Mouse (Mus musculus): ENCODE measurements around the gene 4933406M09Rik. TPM values are rescaled to one million over a fixed set of nuclear protein-coding genes. Genes with fewer than 3 reads are reported as not detected.

The 4933406M09Rik gene
- polyA plus RNA-seq, 1 experiment from 2014 or later = not detected

DNA sequence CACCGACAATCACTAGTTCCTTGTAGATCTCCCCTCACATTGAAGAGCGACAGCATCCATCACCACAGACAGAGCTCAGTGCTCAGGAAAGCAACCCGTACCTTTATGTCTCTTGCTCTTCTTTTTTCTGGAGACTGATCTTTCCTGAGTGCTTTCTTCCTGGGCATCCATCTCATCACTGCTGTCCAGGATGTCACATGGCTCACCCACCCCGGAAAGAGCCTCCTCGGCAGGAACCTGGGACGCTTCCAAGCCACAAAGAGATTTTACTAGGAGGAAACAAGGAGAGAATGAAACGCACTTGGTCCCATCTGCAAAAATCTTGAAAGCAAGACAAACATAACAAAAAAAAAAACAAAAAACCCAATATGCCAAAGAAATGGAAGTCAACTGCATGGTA lies 25.1 kb upstream of the 4933406M09Rik start:
- ATAC-seq (ENCODE audit: insufficient read depth) (no peak), DNase-seq (no peak)
- no peaks in the 10 kb centered on the region for H3K27me3 ChIP-seq (ENCODE audit: insufficient read depth, low read length)
- H3K9me3 ChIP-seq (ENCODE audit: low read depth, low read length) = no peaks in the 10 kb centered on the region
- peak overlapping the region; percentile 89 for H3K9ac ChIP-seq
- peak overlapping the region; percentile 94 for H3K4me3 ChIP-seq (ENCODE audit: low read depth, low read length)
- H3K4me1 ChIP-seq (ENCODE audit: insufficient read depth) = peaks cover 6% of the 10 kb centered on the region; the same call in 1 of the 2 replicates
- no peak overlapping the region for H3K27ac ChIP-seq (ENCODE audit: low read depth)
- WGBS = 67% methylated on average over 7 of the region's 7 CpGs
- peak overlapping the region; percentile 81 for H3K4me2 ChIP-seq
- no peak for TF ChIP-seq CTCF (IDR thresholded peaks at IDR 0.05; ENCODE audit: low read depth)
- H3K36me3 ChIP-seq (ENCODE audit: insufficient read depth) = peaks cover 45% of the 10 kb centered on the region

DNA sequence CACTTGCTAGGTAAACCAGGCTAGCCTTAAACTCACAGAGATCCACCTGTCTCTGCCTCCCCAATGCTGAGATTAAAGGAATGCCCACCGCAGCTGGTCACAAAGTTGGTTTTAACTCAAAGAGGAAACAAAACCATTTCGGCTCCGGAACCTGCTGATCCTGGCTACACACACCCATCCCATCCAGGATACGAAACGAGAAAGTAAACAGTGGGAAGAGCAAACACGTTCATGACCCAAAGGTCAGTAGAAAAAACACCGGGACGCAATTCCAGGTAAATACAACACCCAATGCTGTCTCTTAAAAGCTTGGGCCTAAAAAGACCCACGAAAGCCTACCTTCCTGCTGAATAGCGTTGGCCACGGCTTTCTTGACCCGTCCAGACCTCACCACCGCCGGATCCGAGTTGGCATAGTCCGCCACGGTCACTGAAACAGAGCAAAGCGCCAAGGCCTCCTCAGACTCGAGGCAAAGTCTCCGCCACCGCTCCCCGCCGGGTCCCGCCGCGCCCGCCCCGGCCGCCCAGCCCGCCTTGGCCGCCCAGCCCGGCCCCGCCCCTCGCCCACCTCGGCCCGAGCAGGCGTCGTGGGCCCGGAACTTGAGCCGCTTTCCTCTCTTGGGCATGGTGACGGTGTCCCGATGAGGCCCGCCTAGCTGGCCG lies 24.4 kb upstream of the 4933406M09Rik start:
- peak overlapping the region; percentile 83 for H3K27ac ChIP-seq (ENCODE audit: low read depth)
- ATAC-seq (ENCODE audit: insufficient read depth) (peak; percentile 83), DNase-seq (no peak)
- peak overlapping the region; percentile 81 for H3K4me2 ChIP-seq
- H3K36me3 ChIP-seq (ENCODE audit: insufficient read depth) = peaks cover 38% of the 10 kb centered on the region
- H3K4me3 ChIP-seq (ENCODE audit: low read depth, low read length) = peak overlapping the region; percentile 94
- no peaks in the 10 kb centered on the region for H3K9me3 ChIP-seq (ENCODE audit: low read depth, low read length)
- TF ChIP-seq CTCF (IDR thresholded peaks at IDR 0.05; ENCODE audit: low read depth) = no peak
- peaks cover 6% of the 10 kb centered on the region; the same call in 1 of the 2 replicates for H3K4me1 ChIP-seq (ENCODE audit: insufficient read depth)
- H3K27me3 ChIP-seq (ENCODE audit: insufficient read depth, low read length) = no peaks in the 10 kb centered on the region
- WGBS = 3% methylated on average over 44 of the region's 44 CpGs
- H3K9ac ChIP-seq = peak overlapping the region; percentile 89

DNA sequence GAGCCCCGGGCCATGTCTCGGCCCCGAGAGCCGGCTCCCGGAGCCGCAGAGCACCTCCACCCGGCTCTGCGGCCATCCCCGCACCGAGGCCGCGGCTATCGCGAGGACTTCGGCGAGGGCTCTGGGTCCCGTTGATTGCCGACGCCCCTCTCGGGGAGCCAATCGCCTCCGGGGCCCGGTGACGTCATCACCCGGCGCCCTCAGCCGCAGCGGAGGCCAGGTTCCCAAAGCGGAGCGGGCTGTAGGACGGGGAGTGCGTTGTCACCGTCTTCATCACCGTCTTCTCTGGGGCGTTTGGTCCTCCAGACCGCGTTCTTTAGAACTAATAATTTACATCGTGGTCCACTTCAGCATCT lies 23.9 kb upstream of the 4933406M09Rik start, which contains the start of gene Tmem183a:
Gene Tmem183a (minus strand): TSS at position 123 of the 356 bp plus-strand sequence.
- Histone ChIP-seq H3K4me1 (ENCODE audit: insufficient read depth) (peaks cover 6% of the 10 kb centered on the region; the same call in 1 of the 2 replicates), H3K4me2 (peak within 1 kb of the TSS; percentile 81), H3K4me3 (ENCODE audit: low read depth, low read length) (peak within 1 kb of the TSS; percentile 94), H3K27ac (ENCODE audit: low read depth) (peak within 1 kb of the TSS; percentile 83), H3K9me3 (ENCODE audit: low read depth, low read length) (no peaks in the 10 kb centered on the region), H3K27me3 (ENCODE audit: insufficient read depth, low read length) (no peaks in the 10 kb centered on the region), H3K36me3 (ENCODE audit: insufficient read depth) (peaks cover 33% of the 10 kb centered on the region), H3K9ac (peak within 1 kb of the TSS; percentile 89)
- DNase-seq = peak; percentile 99
- peak; percentile 99 for ATAC-seq (ENCODE audit: insufficient read depth)
- under 1% methylated on average over 38 of the region's 38 CpGs for WGBS
- no peak for TF ChIP-seq CTCF (IDR thresholded peaks at IDR 0.05; ENCODE audit: low read depth)

DNA sequence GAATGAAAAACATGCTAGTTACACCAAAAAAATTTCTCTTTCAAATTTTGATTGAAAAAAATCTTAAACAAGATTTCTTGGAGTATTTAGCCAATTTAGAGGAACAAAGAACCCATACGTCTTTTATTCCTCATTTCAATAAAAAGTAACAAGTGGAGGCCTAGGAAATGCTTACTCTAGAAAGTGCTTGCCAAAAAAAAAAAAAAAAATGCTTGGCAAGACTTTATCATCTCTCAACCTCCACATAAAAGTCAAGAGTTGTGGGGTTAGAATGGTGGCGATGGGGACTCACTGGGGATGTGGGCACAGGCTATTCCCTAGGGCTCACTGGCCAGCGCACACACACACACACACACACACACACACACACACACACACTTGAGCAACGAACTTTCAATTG lies 22.5 kb upstream of the 4933406M09Rik start:
- no peak overlapping the region for H3K27ac ChIP-seq (ENCODE audit: low read depth)
- no peak overlapping the region for H3K9ac ChIP-seq
- TF ChIP-seq CTCF (IDR thresholded peaks at IDR 0.05; ENCODE audit: low read depth) = no peak
- DNase-seq (no peak), ATAC-seq (ENCODE audit: insufficient read depth) (no peak)
- H3K27me3 ChIP-seq (ENCODE audit: insufficient read depth, low read length) = no peaks in the 10 kb centered on the region
- WGBS = 78% methylated on average over 4 of the region's 4 CpGs
- peaks cover 6% of the 10 kb centered on the region; the same call in 1 of the 2 replicates for H3K4me1 ChIP-seq (ENCODE audit: insufficient read depth)
- peaks cover 21% of the 10 kb centered on the region for H3K36me3 ChIP-seq (ENCODE audit: insufficient read depth)
- H3K9me3 ChIP-seq (ENCODE audit: low read depth, low read length) = no peaks in the 10 kb centered on the region
- no peak overlapping the region for H3K4me2 ChIP-seq
- no peak overlapping the region for H3K4me3 ChIP-seq (ENCODE audit: low read depth, low read length)

DNA sequence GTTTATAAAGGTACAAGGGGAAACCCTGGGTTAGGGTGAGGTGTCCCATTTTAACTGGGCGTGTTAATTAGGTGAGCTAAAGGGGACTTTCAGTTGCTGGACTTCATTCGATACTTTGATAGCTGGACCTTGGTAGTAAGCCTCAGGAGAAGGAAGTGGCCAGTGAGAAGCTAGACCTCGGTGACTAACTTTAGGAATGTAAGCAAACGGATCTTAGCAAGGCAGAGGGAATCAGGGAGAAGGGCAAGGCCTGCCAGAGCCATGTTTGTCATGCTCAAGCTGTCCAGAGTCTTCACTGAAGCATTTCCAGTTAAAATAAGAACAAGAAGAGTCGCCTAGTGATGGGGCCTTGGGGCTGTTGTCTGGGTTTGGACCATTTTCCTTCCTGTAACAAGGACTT lies 20.2 kb upstream of the 4933406M09Rik start:
- no peaks in the 10 kb centered on the region for H3K9me3 ChIP-seq (ENCODE audit: low read depth, low read length)
- 0 out of 2 replicates have a peak, but pooled peaks cover 3% of the 10 kb centered on the region for H3K36me3 ChIP-seq (ENCODE audit: insufficient read depth)
- DNase-seq (no peak), ATAC-seq (ENCODE audit: insufficient read depth) (no peak)
- no peaks in the 10 kb centered on the region for H3K27me3 ChIP-seq (ENCODE audit: insufficient read depth, low read length)
- H3K27ac ChIP-seq (ENCODE audit: low read depth) = no peak overlapping the region
- H3K4me2 ChIP-seq = no peak overlapping the region
- no peak overlapping the region for H3K4me3 ChIP-seq (ENCODE audit: low read depth, low read length)
- 56% methylated on average over 5 of the region's 5 CpGs for WGBS
- TF ChIP-seq CTCF (IDR thresholded peaks at IDR 0.05; ENCODE audit: low read depth) = no peak
- no peak overlapping the region for H3K9ac ChIP-seq
- peaks cover 5% of the 10 kb centered on the region; the same call in 1 of the 2 replicates for H3K4me1 ChIP-seq (ENCODE audit: insufficient read depth)

DNA sequence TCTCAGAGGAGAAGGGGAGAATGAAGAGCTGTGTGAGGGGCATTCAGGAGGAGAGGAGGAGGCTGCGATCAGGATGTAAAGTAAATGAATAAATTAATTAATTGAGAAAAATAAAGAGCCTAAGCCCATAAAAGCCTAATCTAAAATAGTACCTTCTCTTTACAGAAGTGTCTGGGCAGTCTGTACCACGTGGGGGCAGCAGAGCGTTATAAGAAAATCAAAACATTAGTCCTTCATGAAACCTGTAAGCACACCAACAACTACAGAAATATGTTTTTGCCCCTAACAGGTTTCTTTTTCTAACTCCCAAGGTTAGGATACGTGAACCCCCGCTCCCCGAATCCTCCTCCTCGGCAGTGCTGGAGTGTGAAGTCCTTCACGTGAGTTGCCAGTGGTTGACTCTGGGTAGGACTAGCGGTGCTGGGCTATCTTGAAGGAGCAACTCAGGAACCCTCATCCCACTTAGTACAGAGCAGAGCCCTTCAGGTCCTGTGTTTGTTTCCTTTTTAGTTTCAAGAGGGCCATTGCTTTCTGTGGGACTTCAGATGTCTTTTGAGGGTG lies 16.9 kb upstream of the 4933406M09Rik start:
- no peak for ATAC-seq (ENCODE audit: insufficient read depth)
- Histone ChIP-seq H3K36me3 (ENCODE audit: insufficient read depth) (no peaks in the 10 kb centered on the region), H3K27me3 (ENCODE audit: insufficient read depth, low read length) (no peaks in the 10 kb centered on the region), H3K9ac (no peak overlapping the region), H3K4me2 (no peak overlapping the region), H3K4me3 (ENCODE audit: low read depth, low read length) (no peak overlapping the region), H3K4me1 (ENCODE audit: insufficient read depth) (no peaks in the 10 kb centered on the region), H3K9me3 (ENCODE audit: low read depth, low read length) (no peaks in the 10 kb centered on the region), H3K27ac (ENCODE audit: low read depth) (no peak overlapping the region)
- 49% methylated on average over 9 of the region's 9 CpGs for WGBS
- peak; percentile 65 for TF ChIP-seq CTCF (IDR thresholded peaks at IDR 0.05; ENCODE audit: low read depth)
- DNase-seq = peak; percentile 88

DNA sequence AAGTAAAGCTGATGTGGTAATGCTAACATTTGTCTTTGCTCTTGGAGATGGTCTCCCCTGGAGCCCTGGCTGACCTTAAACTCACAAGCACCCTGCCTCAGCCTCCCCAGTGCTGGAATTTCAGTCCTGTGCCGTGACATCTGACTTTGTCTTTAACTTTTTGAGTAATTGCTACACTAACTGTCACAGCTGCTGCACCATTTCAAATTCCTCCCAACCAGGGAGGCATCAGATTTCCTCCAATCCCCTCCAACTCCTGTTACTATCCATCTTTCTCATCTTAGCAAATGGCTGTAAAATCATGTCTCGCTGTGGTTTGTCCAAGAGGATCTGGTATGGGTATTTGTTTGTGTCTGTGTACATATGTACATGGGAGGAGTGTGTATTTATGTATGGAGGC lies 11.6 kb upstream of the 4933406M09Rik start:
- no peak for DNase-seq
- 71% methylated on average over 2 of the region's 2 CpGs for WGBS
- Histone ChIP-seq H3K27me3 (ENCODE audit: insufficient read depth, low read length) (no peaks in the 10 kb centered on the region), H3K9me3 (ENCODE audit: low read depth, low read length) (no peaks in the 10 kb centered on the region), H3K4me2 (no peak overlapping the region), H3K27ac (ENCODE audit: low read depth) (no peak overlapping the region), H3K4me1 (ENCODE audit: insufficient read depth) (no peaks in the 10 kb centered on the region), H3K4me3 (ENCODE audit: low read depth, low read length) (no peak overlapping the region), H3K9ac (no peak overlapping the region), H3K36me3 (ENCODE audit: insufficient read depth) (no peaks in the 10 kb centered on the region)
- TF ChIP-seq CTCF (IDR thresholded peaks at IDR 0.05; ENCODE audit: low read depth) = no peak
- ATAC-seq (ENCODE audit: insufficient read depth) = no peak
